Mouse (Mus musculus) megakaryocyte, embryonic 14.5 days (primary cell): ENCODE data around the gene Nlrc4.

Experiments used
- FLI1 ChIP-seq: IDR thresholded peaks from 2 replicates; pipeline ENCODE4 v1.6.1; 2012; ENCODE audit warnings: low read length, inconsistent platforms, mixed read lengths
- GATA1 ChIP-seq: IDR thresholded peaks from 3 replicates; pipeline ENCODE4 v1.6.1; 2012; ENCODE audit warnings: mixed read lengths, low read length, inconsistent platforms, borderline replicate concordance

- TF ChIP-seq GATA1: no peak
- no peak for TF ChIP-seq FLI1
These were observed 26.3 kb downstream of the Nlrc4 start for GRCm38 (mm10) chr17:74432631-74433030.
